Mouse (Mus musculus): ENCODE results near the gene Ncan.
"Not testable (repeated sequence)": the region's sequence is repeated elsewhere in the genome, so short reads cannot be mapped to it uniquely, and the experiment has no call there.

Ncan gene

GRCm38 (mm10) chr8:70084191-70085065 is 36.2 kb downstream of the Ncan start:
- DNase-seq (ENCODE audit: low read depth, low spot score): no peak

- DNase-seq (ENCODE audit: low read depth, low spot score): peak; percentile 23
These were observed 37.4 kb downstream of the Ncan start, which contains the start of gene Hapln4 for GRCm38 (mm10) chr8:70083285-70083684. Hapln4 (plus strand) TSS chr8:70083457.

- no peak for DNase-seq (ENCODE audit: low read depth, low spot score)
These were observed 38.7 kb downstream of the Ncan start for GRCm38 (mm10) chr8:70081976-70082375.

- DNase-seq (ENCODE audit: low read depth, low spot score): no peak
These were observed 47.0 kb downstream of the Ncan start for GRCm38 (mm10) chr8:70073682-70074081.

- no peak for DNase-seq (ENCODE audit: low read depth, low spot score)
These were observed 47.6 kb downstream of the Ncan start for GRCm38 (mm10) chr8:70073120-70073519.

GRCm38 (mm10) chr8:70072441-70073069 is 48.1 kb downstream of the Ncan start, which contains the start of gene Tm6sf2:
Tm6sf2 (plus strand) TSS chr8:70072924.
- DNase-seq (ENCODE audit: low read depth, low spot score): peak; percentile 38

- DNase-seq (ENCODE audit: low read depth, low spot score): no peak
These were observed 48.7 kb downstream of the Ncan start for GRCm38 (mm10) chr8:70071836-70072440.

- DNase-seq (ENCODE audit: low read depth, low spot score): no peak
These were observed 63.0 kb downstream of the Ncan start for GRCm38 (mm10) chr8:70057721-70058120.

- not testable (repeated sequence) for DNase-seq (ENCODE audit: low read depth, low spot score)
These were observed 70.2 kb downstream of the Ncan start for GRCm38 (mm10) chr8:70050434-70050833.

GRCm38 (mm10) chr8:70049662-70050061 is 71.0 kb downstream of the Ncan start:
- no peak for DNase-seq (ENCODE audit: low read depth, low spot score)

GRCm38 (mm10) chr8:70043996-70044395 is 76.7 kb downstream of the Ncan start:
- no peak for DNase-seq (ENCODE audit: low read depth, low spot score)
